Mouse (Mus musculus) small intestine, adult 2 months (tissue): ENCODE data around the gene Cdyl2. TPM values are rescaled to one million over a fixed set of nuclear protein-coding genes. Genes with fewer than 3 reads are reported as not detected.

ENCODE experiments used
- H3K27ac ChIP-seq: fragments of 200-500 bp; 2 replicates; pipeline ENCODE4 v1.5.1; 2012; ENCODE audit warnings: low read depth, low read length, control low read depth, inconsistent platforms; ENCODE audit not compliant: insufficient read depth
- H3K27me3 ChIP-seq: fragments of 200-500 bp; 2 replicates; pipeline ENCODE4 v1.6.1; 2012; ENCODE audit warnings: mild to moderate bottlenecking, moderate library complexity, low read length, inconsistent platforms; ENCODE audit not compliant: control insufficient read depth, insufficient read depth
- H3K36me3 ChIP-seq: fragments of 200-500 bp; 2 replicates; pipeline ENCODE4 v1.6.1; 2012; ENCODE audit warnings: mild to moderate bottlenecking, low read length, control low read depth, inconsistent platforms; ENCODE audit not compliant: control insufficient read depth, insufficient read depth
- H3K4me1 ChIP-seq: fragments of 200-500 bp; 2 replicates; pipeline ENCODE4 v1.6.1; 2012; ENCODE audit warnings: low read length, inconsistent platforms, mixed read lengths; ENCODE audit not compliant: control insufficient read depth, insufficient read depth, insufficient read length
- H3K4me3 ChIP-seq: fragments of 200-500 bp; 2 replicates; pipeline ENCODE4 v1.5.1; 2012; ENCODE audit warnings: low read depth, mild to moderate bottlenecking, control low read depth, inconsistent platforms, low read length, moderate library complexity
- CTCF ChIP-seq: fragments of 200-500 bp; IDR thresholded peaks from 2 replicates; pipeline ENCODE4 v1.5.1; 2012; ENCODE audit warnings: low read depth, mild to moderate bottlenecking, control low read depth, inconsistent platforms, low read length, moderate library complexity, mixed read lengths; ENCODE audit not compliant: insufficient replicate concordance, insufficient read length; ENCODE audit errors: extremely low read depth
- POLR2A ChIP-seq: fragments of 200-500 bp; IDR thresholded peaks from 2 replicates; pipeline ENCODE4 v1.6.1; 2012; ENCODE audit warnings: low read depth, mild to moderate bottlenecking, control low read depth, inconsistent platforms, low read length, moderate library complexity
- WGBS: fragments of 180-500 bp; shearing (Covaris S2); methylation state at CpG from one replicate; pipeline ENCODE4 v1.1.7; 2018; 5-methylcytosine and 5-hydroxymethylcytosine counted together
- polyA plus RNA-seq: library from polyadenylated mRNA; depleted of rRNA; stranded (reverse); fragments of >200 nt; gene quantifications from 2 replicates; pipeline ENCODE4 v1.2.3, GENCODE M21; 2012

Cdyl2 gene
- polyA plus RNA-seq, 1 experiment: 0.89 TPM

DNA sequence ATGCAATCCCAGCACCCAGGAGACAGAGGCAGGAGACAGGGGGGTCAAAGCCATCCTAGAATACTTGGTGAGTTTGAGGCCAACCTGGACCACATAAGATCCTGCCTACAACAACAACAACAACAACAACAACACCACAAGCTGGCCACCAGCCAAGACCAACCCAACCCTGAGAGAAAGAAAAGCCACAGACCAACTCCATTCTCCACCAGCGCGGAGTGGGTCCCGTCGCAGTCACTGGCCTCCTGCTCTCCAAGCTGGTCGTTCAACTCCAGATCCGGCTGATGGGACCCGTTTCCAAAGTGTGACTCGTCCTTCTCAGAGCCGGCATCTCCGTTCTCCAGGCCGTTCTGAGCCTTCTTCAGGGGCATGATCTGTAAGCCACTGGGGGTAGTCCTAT lies 109.2 kb downstream of the Cdyl2 start:
- no peak overlapping the region for H3K4me3 ChIP-seq
- TF ChIP-seq POLR2A: no peak
- no peak for TF ChIP-seq CTCF
- H3K36me3 ChIP-seq: no peaks in the 10 kb centered on the region
- 95% methylated on average over 11 of the region's 11 CpGs for WGBS
- no peak overlapping the region for H3K27ac ChIP-seq
- H3K4me1 ChIP-seq: peaks cover 3% of the 10 kb centered on the region; the same call in 1 of the 2 replicates
- H3K27me3 ChIP-seq: no peaks in the 10 kb centered on the region

GRCm38 (mm10) chr8:116622326-116622725 lies 110.5 kb downstream of the Cdyl2 start:
- no peak overlapping the region for H3K27ac ChIP-seq
- H3K36me3 ChIP-seq: no peaks in the 10 kb centered on the region
- TF ChIP-seq POLR2A (no peak), CTCF (no peak)
- H3K4me1 ChIP-seq: no peaks in the 10 kb centered on the region
- WGBS: 78% methylated on average over 9 of the region's 9 CpGs
- no peaks in the 10 kb centered on the region for H3K27me3 ChIP-seq
- no peak overlapping the region for H3K4me3 ChIP-seq

- Histone ChIP-seq H3K36me3 (no peaks in the 10 kb centered on the region), H3K4me3 (no peak overlapping the region), H3K27me3 (no peaks in the 10 kb centered on the region), H3K27ac (no peak overlapping the region), H3K4me1 (peaks cover 7% of the 10 kb centered on the region; the same call in 1 of the 2 replicates)
- WGBS: 67% methylated on average over 21 of the region's 21 CpGs
- TF ChIP-seq CTCF: no peak
- no peak for TF ChIP-seq POLR2A
Observed at GRCm38 (mm10) chr8:116621158-116621961, 111.4 kb downstream of the Cdyl2 start.

GRCm38 (mm10) chr8:116619686-116620320 lies 113.0 kb downstream of the Cdyl2 start:
- Histone ChIP-seq H3K4me1 (peaks cover 7% of the 10 kb centered on the region; the same call in 1 of the 2 replicates), H3K4me3 (no peak overlapping the region), H3K27me3 (no peaks in the 10 kb centered on the region), H3K36me3 (no peaks in the 10 kb centered on the region), H3K27ac (no peak overlapping the region)
- TF ChIP-seq CTCF (no peak), POLR2A (no peak)
- WGBS: 75% methylated on average over 19 of the region's 19 CpGs

DNA sequence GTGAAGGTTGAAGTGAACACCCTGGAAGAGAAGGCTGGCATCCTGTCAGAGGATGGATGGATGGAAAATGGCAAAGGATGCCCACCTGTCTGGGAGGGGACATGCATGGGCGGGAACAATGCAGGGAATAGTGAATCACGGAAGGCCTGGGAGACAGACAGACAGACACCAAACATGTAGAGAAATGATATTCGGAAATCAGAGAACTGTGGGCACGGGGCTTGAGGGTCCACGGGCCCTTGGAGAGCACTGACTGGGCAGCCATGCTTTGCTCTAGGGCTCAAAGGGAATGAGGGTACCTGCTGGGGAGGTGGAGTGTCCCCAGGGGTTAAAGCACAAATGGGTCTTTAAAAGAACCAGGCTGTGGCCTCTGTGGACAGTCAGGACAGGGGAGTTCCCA lies 113.6 kb downstream of the Cdyl2 start:
- no peak overlapping the region for H3K4me3 ChIP-seq
- WGBS: 89% methylated on average over 5 of the region's 5 CpGs
- TF ChIP-seq POLR2A (no peak), CTCF (no peak)

DNA sequence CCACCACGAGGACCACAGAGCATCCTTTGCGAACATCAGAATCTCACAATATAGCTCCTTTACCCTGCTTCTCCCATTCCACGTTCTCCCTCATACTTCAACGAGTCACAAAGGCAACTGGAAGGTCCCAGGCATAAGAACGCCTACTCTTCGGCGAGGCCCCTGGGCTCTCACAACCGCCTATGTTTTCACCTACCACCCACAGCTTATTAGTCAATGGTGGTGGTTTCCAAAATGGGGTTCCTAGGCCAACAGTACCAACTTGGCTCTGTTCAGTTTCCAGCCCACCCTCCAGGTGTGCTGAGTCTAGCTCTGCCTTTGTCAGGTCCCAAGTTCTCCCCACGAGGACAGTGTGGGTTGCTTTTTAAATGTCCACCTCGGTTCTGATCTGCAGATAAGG lies 114.0 kb downstream of the Cdyl2 start:
- H3K27ac ChIP-seq: no peak overlapping the region
- TF ChIP-seq POLR2A (no peak), CTCF (no peak)
- WGBS: 80% methylated on average over 10 of the region's 10 CpGs
- no peak overlapping the region for H3K4me3 ChIP-seq
- H3K4me1 ChIP-seq: peaks cover 7% of the 10 kb centered on the region; the same call in 1 of the 2 replicates
- H3K27me3 ChIP-seq: no peaks in the 10 kb centered on the region
- H3K36me3 ChIP-seq: no peaks in the 10 kb centered on the region

More for the DNA sequence above, 113.6 kb downstream of the Cdyl2 start:
- Histone ChIP-seq H3K27me3 (no peaks in the 10 kb centered on the region), H3K36me3 (no peaks in the 10 kb centered on the region), H3K4me1 (peaks cover 7% of the 10 kb centered on the region; the same call in 1 of the 2 replicates), H3K27ac (no peak overlapping the region)

DNA sequence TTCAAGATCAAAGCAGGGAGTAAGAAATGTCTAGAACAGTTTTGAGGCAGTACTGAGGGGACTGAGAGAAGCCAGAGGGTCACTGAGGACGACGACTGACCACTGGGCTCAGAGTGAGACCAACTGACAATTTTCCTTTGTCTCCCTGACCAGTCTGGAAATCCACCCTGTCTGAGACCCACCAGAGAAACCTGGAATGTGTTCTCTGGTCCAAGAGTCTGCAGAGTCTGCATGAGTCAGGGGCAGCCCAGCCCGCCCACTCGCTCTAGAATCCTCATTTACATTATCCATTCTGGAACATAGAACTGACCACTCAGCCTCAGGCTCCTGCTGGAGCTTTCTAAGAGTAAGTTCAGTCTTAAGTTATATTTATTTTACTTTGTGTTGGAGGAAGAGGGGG lies 114.9 kb downstream of the Cdyl2 start:
- TF ChIP-seq CTCF (no peak), POLR2A (no peak)
- no peak overlapping the region for H3K27ac ChIP-seq
- 84% methylated on average over 4 of the region's 4 CpGs for whole genome bisulfite sequencing
- H3K27me3 ChIP-seq: no peaks in the 10 kb centered on the region
- no peaks in the 10 kb centered on the region for H3K36me3 ChIP-seq
- peaks cover 7% of the 10 kb centered on the region; the same call in 1 of the 2 replicates for H3K4me1 ChIP-seq
- H3K4me3 ChIP-seq: no peak overlapping the region
